Mouse (Mus musculus) embryonic facial prominence, embryonic 13.5 days (tissue): ENCODE data around the gene Gm21964. TPM values are rescaled to one million over a fixed set of nuclear protein-coding genes. Genes with fewer than 3 reads are reported as not detected.

Experiments
- ATAC-seq: fragments of 200-750 bp; cut with Nextera tagmentation; 2 replicates; pipeline ENCODE4 v1.8.0; 2017; ENCODE audit warnings: low read depth; ENCODE audit not compliant: insufficient number of reproducible peaks, insufficient read depth, low FRiP score, low TSS enrichment
- H3K27ac ChIP-seq: fragments of 300-500 bp; sonication (generic); 2 replicates; pipeline ENCODE4 v1.5.1; 2015; ENCODE audit warnings: moderate library complexity, mild to moderate bottlenecking, inconsistent platforms
- H3K27me3 ChIP-seq: fragments of 300-500 bp; sonication (generic); 2 replicates; pipeline ENCODE4 v1.6.1; 2015; ENCODE audit warnings: mild to moderate bottlenecking, inconsistent platforms
- H3K36me3 ChIP-seq: fragments of 300-500 bp; sonication (generic); 2 replicates; pipeline ENCODE4 v1.6.1; 2015; ENCODE audit warnings: mild to moderate bottlenecking, inconsistent platforms
- H3K4me1 ChIP-seq: fragments of 300-500 bp; sonication (generic); 2 replicates; pipeline ENCODE4 v1.6.1; 2015; ENCODE audit warnings: inconsistent platforms
- H3K4me2 ChIP-seq: fragments of 300-500 bp; sonication (generic); 2 replicates; pipeline ENCODE4 v1.6.1; 2015; ENCODE audit warnings: moderate library complexity, mild to moderate bottlenecking, inconsistent platforms
- H3K4me3 ChIP-seq: fragments of 300-500 bp; sonication (generic); 2 replicates; pipeline ENCODE4 v1.5.1; 2015; ENCODE audit warnings: mild to moderate bottlenecking, inconsistent platforms
- H3K9ac ChIP-seq: fragments of 300-500 bp; sonication (generic); 2 replicates; pipeline ENCODE4 v1.6.1; 2015; ENCODE audit warnings: mild to moderate bottlenecking, inconsistent platforms
- H3K9me3 ChIP-seq: fragments of 300-500 bp; sonication (generic); 2 replicates; pipeline ENCODE4 v1.6.1; 2016; ENCODE audit warnings: inconsistent platforms
- WGBS: fragments of 180-500 bp; shearing (Covaris S2); methylation state at CpG from one replicate; pipeline ENCODE4 v1.1.7; 2015; ENCODE audit warnings: mixed read lengths; 5-methylcytosine and 5-hydroxymethylcytosine counted together
- polyA plus RNA-seq: library from polyadenylated mRNA; unstranded; fragments of >200 nt; fragmentation: Nextera tagmentation; extraction: Ambion mirVana; gene quantifications from 2 replicates; pipeline ENCODE4 v1.2.1, GENCODE M21; 2015

The Gm21964 gene
- polyA plus RNA-seq, result not detected in 2 replicates

- 83% methylated on average over 12 of the region's 12 CpGs for WGBS
- no peak for ATAC-seq
- no peak within 1 kb of the TSS for H3K27ac ChIP-seq
- no peaks in the 10 kb centered on the region for H3K9me3 ChIP-seq
- H3K4me2 ChIP-seq, result no peak within 1 kb of the TSS
- H3K4me3 ChIP-seq, result no peak within 1 kb of the TSS
- H3K9ac ChIP-seq, result no peak within 1 kb of the TSS
- no peaks in the 10 kb centered on the region for H3K4me1 ChIP-seq
- H3K36me3 ChIP-seq, result no peaks in the 10 kb centered on the region
- H3K27me3 ChIP-seq, result no peaks in the 10 kb centered on the region
Measured at GRCm38 (mm10) chr8:110100907-110101306, at the start of gene Gm21964. TSS of gene Gm21964 (plus strand) at chr8:110101207.

GRCm38 (mm10) chr8:110051208-110051607, 49.8 kb upstream of the Gm21964 start:
- H3K27me3 ChIP-seq, result no peaks in the 10 kb centered on the region
- no peaks in the 10 kb centered on the region for H3K9me3 ChIP-seq
- H3K4me3 ChIP-seq, result no peak overlapping the region
- no peak overlapping the region for H3K4me2 ChIP-seq
- WGBS, result 80% methylated on average over 6 of the region's 6 CpGs
- no peak overlapping the region for H3K27ac ChIP-seq
- no peak for ATAC-seq
- no peak overlapping the region for H3K9ac ChIP-seq
- no peaks in the 10 kb centered on the region for H3K4me1 ChIP-seq
- no peaks in the 10 kb centered on the region for H3K36me3 ChIP-seq

GRCm38 (mm10) chr8:110058207-110058606, 42.8 kb upstream of the Gm21964 start:
- Histone ChIP-seq H3K9ac (no peak overlapping the region), H3K4me3 (no peak overlapping the region), H3K27ac (no peak overlapping the region), H3K36me3 (no peaks in the 10 kb centered on the region), H3K4me2 (no peak overlapping the region), H3K4me1 (no peaks in the 10 kb centered on the region), H3K27me3 (no peaks in the 10 kb centered on the region), H3K9me3 (no peaks in the 10 kb centered on the region)
- 77% methylated on average over 8 of the region's 8 CpGs for whole genome bisulfite sequencing
- ATAC-seq, result no peak

GRCm38 (mm10) chr8:110064161-110064560, 36.8 kb upstream of the Gm21964 start:
- no peak for ATAC-seq
- WGBS, result 80% methylated on average over 9 of the region's 9 CpGs
- Histone ChIP-seq H3K9ac (no peak overlapping the region), H3K4me2 (no peak overlapping the region), H3K27me3 (no peaks in the 10 kb centered on the region), H3K4me3 (no peak overlapping the region), H3K4me1 (no peaks in the 10 kb centered on the region), H3K27ac (no peak overlapping the region), H3K36me3 (no peaks in the 10 kb centered on the region), H3K9me3 (no peaks in the 10 kb centered on the region)

GRCm38 (mm10) chr8:110064606-110065365, 36.2 kb upstream of the Gm21964 start:
- H3K4me3 ChIP-seq, result no peak overlapping the region
- WGBS, result 92% methylated on average over 18 of the region's 18 CpGs
- no peaks in the 10 kb centered on the region for H3K27me3 ChIP-seq
- no peaks in the 10 kb centered on the region for H3K9me3 ChIP-seq
- H3K9ac ChIP-seq, result no peak overlapping the region
- no peak for ATAC-seq
- H3K4me1 ChIP-seq, result no peaks in the 10 kb centered on the region
- H3K36me3 ChIP-seq, result no peaks in the 10 kb centered on the region
- H3K27ac ChIP-seq, result no peak overlapping the region
- no peak overlapping the region for H3K4me2 ChIP-seq

GRCm38 (mm10) chr8:110065676-110066075, 35.3 kb upstream of the Gm21964 start:
- Histone ChIP-seq H3K4me1 (no peaks in the 10 kb centered on the region), H3K9me3 (no peaks in the 10 kb centered on the region), H3K4me3 (no peak overlapping the region), H3K27me3 (no peaks in the 10 kb centered on the region), H3K9ac (no peak overlapping the region), H3K27ac (no peak overlapping the region), H3K4me2 (no peak overlapping the region), H3K36me3 (no peaks in the 10 kb centered on the region)
- no peak for ATAC-seq
- 89% methylated on average over 4 of the region's 4 CpGs for WGBS

GRCm38 (mm10) chr8:110069706-110070105, 31.3 kb upstream of the Gm21964 start:
- ATAC-seq, result no peak
- no peaks in the 10 kb centered on the region for H3K27me3 ChIP-seq
- no peak overlapping the region for H3K4me3 ChIP-seq
- H3K9ac ChIP-seq, result no peak overlapping the region
- H3K4me1 ChIP-seq, result no peaks in the 10 kb centered on the region
- H3K4me2 ChIP-seq, result no peak overlapping the region
- H3K9me3 ChIP-seq, result no peaks in the 10 kb centered on the region
- 86% methylated on average over 4 of the region's 4 CpGs for WGBS
- H3K27ac ChIP-seq, result no peak overlapping the region
- no peaks in the 10 kb centered on the region for H3K36me3 ChIP-seq

- no peaks in the 10 kb centered on the region for H3K36me3 ChIP-seq
- H3K4me2 ChIP-seq, result no peak overlapping the region
- H3K27me3 ChIP-seq, result 0 out of 2 replicates have a peak, but pooled peaks cover 1% of the 10 kb centered on the region
- H3K9me3 ChIP-seq, result no peaks in the 10 kb centered on the region
- H3K4me1 ChIP-seq, result no peaks in the 10 kb centered on the region
- H3K4me3 ChIP-seq, result no peak overlapping the region
- H3K9ac ChIP-seq, result no peak overlapping the region
- no peak for ATAC-seq
- 13% methylated on average over 9 of the region's 9 CpGs for WGBS
- no peak overlapping the region for H3K27ac ChIP-seq
Measured at GRCm38 (mm10) chr8:110071600-110071999, 29.4 kb upstream of the Gm21964 start.

- no peak overlapping the region for H3K27ac ChIP-seq
- no peaks in the 10 kb centered on the region for H3K4me1 ChIP-seq
- WGBS, result 81% methylated on average over 8 of the region's 8 CpGs
- ATAC-seq, result no peak
- H3K36me3 ChIP-seq, result no peaks in the 10 kb centered on the region
- no peak overlapping the region for H3K9ac ChIP-seq
- no peak overlapping the region for H3K4me3 ChIP-seq
- H3K27me3 ChIP-seq, result 0 out of 2 replicates have a peak, but pooled peaks cover 3% of the 10 kb centered on the region
- no peak overlapping the region for H3K4me2 ChIP-seq
- no peaks in the 10 kb centered on the region for H3K9me3 ChIP-seq
Measured at GRCm38 (mm10) chr8:110074496-110074895, 26.5 kb upstream of the Gm21964 start.

- peaks cover 16% of the 10 kb centered on the region; the same call in 1 of the 2 replicates for H3K36me3 ChIP-seq
- no peaks in the 10 kb centered on the region for H3K9me3 ChIP-seq
- H3K27me3 ChIP-seq, result 0 out of 2 replicates have a peak, but pooled peaks cover 3% of the 10 kb centered on the region
- peak within 1 kb of the TSS; percentile 82 for H3K9ac ChIP-seq
- peak; percentile 83 for ATAC-seq
- H3K4me1 ChIP-seq, result peaks cover 5% of the 10 kb centered on the region; the same call in 1 of the 2 replicates
- peak within 1 kb of the TSS; percentile 70 for H3K4me3 ChIP-seq
- no peak within 1 kb of the TSS for H3K27ac ChIP-seq
- peak within 1 kb of the TSS; percentile 90 for H3K4me2 ChIP-seq
- 7% methylated on average over 54 of the region's 54 CpGs for WGBS
Measured at GRCm38 (mm10) chr8:110079282-110080221, 21.5 kb upstream of the Gm21964 start, which contains the start of gene Zfp612. TSS of gene Zfp612 (plus strand) at chr8:110079746.

- peaks cover 5% of the 10 kb centered on the region; the same call in 1 of the 2 replicates for H3K4me1 ChIP-seq
- H3K27ac ChIP-seq, result no peak overlapping the region
- 76% methylated on average over 11 of the region's 11 CpGs for WGBS
- H3K27me3 ChIP-seq, result no peaks in the 10 kb centered on the region
- no peak overlapping the region for H3K9ac ChIP-seq
- no peak for ATAC-seq
- no peak overlapping the region for H3K4me3 ChIP-seq
- 0 out of 2 replicates have a peak, but pooled peaks cover 6% of the 10 kb centered on the region for H3K9me3 ChIP-seq
- peaks cover 43% of the 10 kb centered on the region for H3K36me3 ChIP-seq
- no peak overlapping the region for H3K4me2 ChIP-seq
Measured at GRCm38 (mm10) chr8:110082416-110083105, 18.4 kb upstream of the Gm21964 start.
